8 mouse cellular contexts compared by ENCODE assay signal in the genomic region with DNA sequence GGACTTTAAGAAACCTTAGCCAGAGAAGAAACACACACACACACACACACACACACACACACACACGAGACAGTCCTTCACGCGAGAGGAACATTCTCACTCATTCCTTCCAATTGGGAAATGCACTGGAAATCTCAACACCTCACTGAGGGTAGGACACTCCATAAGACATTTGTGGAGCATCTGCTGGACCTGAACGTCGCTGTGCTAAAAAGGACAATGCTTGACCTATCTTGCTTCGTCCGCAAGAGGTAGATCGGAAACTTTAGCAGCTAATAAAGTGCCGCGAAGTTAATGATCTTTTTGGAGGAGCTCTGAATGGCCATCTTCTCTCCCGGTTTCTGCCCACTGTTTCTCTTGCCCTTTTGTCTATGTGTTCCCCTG. TPM values are rescaled to one million over a fixed set of nuclear protein-coding genes. Genes with fewer than 3 reads are reported as not detected.
A peak's percentile ranks its signal among the peaks of the same experiment; 100 is the strongest.
DNase-seq lines count a peak whose midpoint lies in the region; ATAC-seq lines count a peak whose summit lies in the region.

No protein-coding gene starts in this region.

- no peak overlapping the region for H3K27ac ChIP-seq in lung, embryonic 16.5 days (ENCODE audit: low read length)
- H3K27ac ChIP-seq in intestine, embryonic 16.5 days (ENCODE audit: low read length), result no peak overlapping the region

- H3K27me3 ChIP-seq in lung, embryonic 16.5 days (ENCODE audit: control insufficient read depth, insufficient read depth, low read depth, low read length), result peaks cover 14% of the 10 kb centered on the region
- peaks cover 6% of the 10 kb centered on the region; the same call in 1 of the 2 replicates for H3K27me3 ChIP-seq in intestine, embryonic 16.5 days (replicated peaks; ENCODE audit: control insufficient read depth, insufficient read depth, low read length)

- H3K4me2 ChIP-seq in lung, embryonic 16.5 days (ENCODE audit: low read depth, low read length), result peak overlapping the region; percentile 96
- H3K4me2 ChIP-seq in intestine, embryonic 16.5 days (ENCODE audit: low read depth, low read length), result peak overlapping the region; percentile 94

- 42% methylated on average over 11 of the region's 11 CpGs for whole genome bisulfite sequencing in lung, embryonic 16.5 days
- 43% methylated on average over 11 of the region's 11 CpGs for WGBS in intestine, embryonic 16.5 days

- H3K9ac ChIP-seq in lung, embryonic 16.5 days (ENCODE audit: low read length), result 0 out of 2 replicates have a peak overlapping the region, but pooled peaks have one; percentile 7
- no peak overlapping the region for H3K9ac ChIP-seq in intestine, embryonic 16.5 days (ENCODE audit: low read depth, low read length)

- H3K4me3 ChIP-seq in lung, embryonic 16.5 days (ENCODE audit: low read length), result peak overlapping the region; percentile 60; the same call in 1 of the 2 replicates
- H3K4me3 ChIP-seq in intestine, embryonic 16.5 days (ENCODE audit: low read length), result no peak overlapping the region; the same call in 1 of the 2 replicates

- H3K9me3 ChIP-seq in lung, embryonic 16.5 days (ENCODE audit: control insufficient read depth, low read length), result no peaks in the 10 kb centered on the region
- H3K9me3 ChIP-seq in intestine, embryonic 16.5 days (ENCODE audit: control insufficient read depth, low read length), result no peaks in the 10 kb centered on the region

- H3K4me1 ChIP-seq in lung, embryonic 16.5 days (replicated peaks; ENCODE audit: control insufficient read depth, insufficient read depth, low read length), result peaks cover 17% of the 10 kb centered on the region
- H3K4me1 ChIP-seq in intestine, embryonic 16.5 days (ENCODE audit: control insufficient read depth, insufficient read depth, low read length), result peaks cover 5% of the 10 kb centered on the region; the same call in 1 of the 2 replicates

- no peaks in the 10 kb centered on the region for H3K36me3 ChIP-seq in lung, embryonic 16.5 days (ENCODE audit: control insufficient read depth, insufficient read depth, low read length)
- no peaks in the 10 kb centered on the region for H3K36me3 ChIP-seq in intestine, embryonic 16.5 days (ENCODE audit: control insufficient read depth, insufficient read depth, low read length)

- DNase-seq in cerebellum, adult 8-10 months, result peak; percentile 11
- no peak for DNase-seq in cerebellum, adult 11 months
- DNase-seq in lung, postnatal 14 days, result no peak
- peak; percentile 35 for DNase-seq in retina, embryonic 14.5 days (ENCODE audit: low spot score)
- no peak for DNase-seq in adrenal gland, postnatal 14 days
- no peak for DNase-seq in testis, postnatal 10 days (ENCODE audit: low spot score)

- ATAC-seq in lung, embryonic 16.5 days (ENCODE audit: low read depth), result no peak
- no peak for ATAC-seq in intestine, embryonic 16.5 days

RNA-seq across cellular contexts. Expression of a gene that starts 1.7 kb away (rescaled TPM):
- 0.10 and 0.19 TPM in 2 replicates for polyA plus RNA-seq in lung, embryonic 16.5 days (2015; fragmentation: Nextera tagmentation; extraction: Ambion mirVana)
- polyA plus RNA-seq in intestine, embryonic 16.5 days (2015; fragmentation: Nextera tagmentation; extraction: Ambion mirVana), result 0.06 and 0.18 TPM in 2 replicates
- not detected in 2 replicates for total RNA-seq in adrenal gland, postnatal 14 days (2021)

RNA-seq across cellular contexts. Expression of a gene that starts 12.3 kb away (rescaled TPM):
- 11.1 and 11.5 TPM in 2 replicates for polyA plus RNA-seq in lung, embryonic 16.5 days (2015; fragmentation: Nextera tagmentation; extraction: Ambion mirVana)
- polyA plus RNA-seq in intestine, embryonic 16.5 days (2015; fragmentation: Nextera tagmentation; extraction: Ambion mirVana), result 11.6 and 12.7 TPM in 2 replicates
- 14.8 and 16.2 TPM in 2 replicates for total RNA-seq in adrenal gland, postnatal 14 days (2021)

RNA-seq across cellular contexts. Expression of a gene that starts 28.4 kb away (rescaled TPM):
- 176 and 177 TPM in 2 replicates for polyA plus RNA-seq in lung, embryonic 16.5 days (2015; fragmentation: Nextera tagmentation; extraction: Ambion mirVana)
- polyA plus RNA-seq in intestine, embryonic 16.5 days (2015; fragmentation: Nextera tagmentation; extraction: Ambion mirVana), result 146 and 157 TPM in 2 replicates
- total RNA-seq in adrenal gland, postnatal 14 days (2021), result 114 and 128 TPM in 2 replicates

Comparison
In these comparisons a context has a peak if more than half of its experiments do, and no peak if none do; other contexts are left out.
1. DNase-seq: peak in cerebellum, adult 8-10 months (single experiment) and retina, embryonic 14.5 days (single experiment); none in cerebellum, adult 11 months (single experiment), lung, postnatal 14 days (single experiment), adrenal gland, postnatal 14 days (single experiment) and testis, postnatal 10 days (single experiment).